Mouse (Mus musculus): ENCODE data around the gene Olfr993. TPM values are rescaled to one million over a fixed set of nuclear protein-coding genes. Genes with fewer than 3 reads are reported as not detected.

The Olfr993 gene
- not detected for total RNA-seq (2023)

GRCm38 (mm10) chr2:85414777-85415176 lies at the start of gene Olfr993:
TSS of gene Olfr993 (minus strand) at chr2:85414877.

GRCm38 (mm10) chr2:85443539-85443938 lies 28.9 kb upstream of the Olfr993 start, which contains the start of gene Olfr995:
TSS of gene Olfr995 (minus strand) at chr2:85443639.

GRCm38 (mm10) chr2:85436351-85436750 lies 21.7 kb upstream of the Olfr993 start, which contains the start of gene Olfr994:
TSS of gene Olfr994 (minus strand) at chr2:85436451.

GRCm38 (mm10) chr2:85409369-85409768 lies 5.3 kb downstream of the Olfr993 start, which contains the start of gene Olfr992:
TSS of gene Olfr992 (minus strand) at chr2:85409469.

Other genes starting within 250 kb of the Olfr993 start
- gene Lrrc55, start 217.7 kb downstream of the Olfr993 start, total RNA-seq (2023), result not detected
- gene Olfr987, start 75.6 kb downstream of the Olfr993 start, total RNA-seq (2023), result not detected
- gene Olfr988, start 51.6 kb downstream of the Olfr993 start, total RNA-seq (2023), result not detected
- gene Olfr992, start 5.4 kb downstream of the Olfr993 start, total RNA-seq (2023), result not detected
- not detected for gene Olfr994, start 21.6 kb upstream of the Olfr993 start, total RNA-seq (2023)
- not detected for gene Olfr995, start 28.8 kb upstream of the Olfr993 start, total RNA-seq (2023)
- not detected for gene 4833423E24Rik, start 104.1 kb upstream of the Olfr993 start, total RNA-seq (2023)
- gene Olfr996, start 164.3 kb upstream of the Olfr993 start, total RNA-seq (2023), result not detected
- gene Olfr998, start 174.1 kb upstream of the Olfr993 start, total RNA-seq (2023), result not detected
- not detected for gene Olfr1000, start 197.0 kb upstream of the Olfr993 start, total RNA-seq (2023)
- not detected for gene Olfr1002, start 235.8 kb upstream of the Olfr993 start, total RNA-seq (2023)
- gene Olfr154, start 249.6 kb upstream of the Olfr993 start, total RNA-seq (2023), result not detected